Mouse (Mus musculus): Measurements from ENCODE around the gene Cntn5. TPM values are rescaled to one million over a fixed set of nuclear protein-coding genes. Genes with fewer than 3 reads are reported as not detected.

Cntn5 gene
- polyA plus RNA-seq, 1 experiment from 2014 or later: 0.42 TPM

DNA sequence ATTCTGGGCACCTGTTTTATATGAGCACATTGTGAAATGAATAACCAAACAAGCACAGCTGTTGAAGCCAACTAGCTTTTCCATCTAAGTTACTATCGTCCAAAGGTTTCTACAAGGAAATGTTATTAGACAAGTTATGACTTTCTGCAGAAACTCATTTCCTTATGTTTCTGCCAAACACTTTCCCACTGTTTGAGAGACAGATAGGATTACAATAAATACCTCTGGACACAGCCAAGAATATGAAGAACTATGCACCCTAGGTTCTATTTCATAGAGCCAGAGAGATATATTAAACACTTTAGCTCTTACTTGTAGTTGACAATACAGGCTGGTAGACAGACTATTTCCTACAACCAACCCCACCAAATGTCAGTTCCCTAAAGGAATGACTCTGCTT lies 383.5 kb downstream of the Cntn5 start:
- 83% methylated on average over 1 of the region's 1 CpGs for WGBS
- no peaks in the 10 kb centered on the region for H3K36me3 ChIP-seq (replicated peaks)
- no peaks in the 10 kb centered on the region for H3K27me3 ChIP-seq (replicated peaks; ENCODE audit: low read depth, poor library complexity, severe bottlenecking)
- H3K9me3 ChIP-seq: no peaks in the 10 kb centered on the region
- H3K27ac ChIP-seq (replicated peaks): no peak overlapping the region
- no peak for DNase-seq (ENCODE audit: low spot score)
- no peak overlapping the region for H3K4me3 ChIP-seq
- H3K4me1 ChIP-seq: no peaks in the 10 kb centered on the region

DNA sequence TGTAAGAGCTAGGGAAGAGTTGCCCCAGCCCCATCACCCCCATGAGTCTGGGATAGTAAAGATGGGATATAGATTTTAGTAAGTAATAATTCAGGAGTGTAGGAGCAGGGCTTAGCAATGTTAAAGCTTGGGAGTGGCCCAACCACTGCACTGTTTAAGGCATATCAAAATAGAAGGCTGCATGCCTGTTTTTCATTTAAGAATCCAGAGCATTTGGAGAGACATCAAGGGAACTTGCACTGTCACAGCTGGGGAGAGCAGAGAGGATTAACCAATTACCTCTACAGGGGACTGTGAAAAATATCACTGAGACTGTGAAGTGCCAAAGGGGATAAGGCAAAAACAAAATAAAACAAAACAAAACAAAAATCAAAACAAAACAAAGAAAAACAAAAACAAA lies 412.3 kb downstream of the Cntn5 start:
- no peak for DNase-seq (ENCODE audit: low spot score)
- Histone ChIP-seq H3K9me3 (no peaks in the 10 kb centered on the region), H3K27me3 (replicated peaks; ENCODE audit: low read depth, poor library complexity, severe bottlenecking) (no peaks in the 10 kb centered on the region), H3K27ac (replicated peaks) (no peak overlapping the region), H3K36me3 (replicated peaks) (no peaks in the 10 kb centered on the region), H3K4me3 (no peak overlapping the region), H3K4me1 (no peaks in the 10 kb centered on the region)

DNA sequence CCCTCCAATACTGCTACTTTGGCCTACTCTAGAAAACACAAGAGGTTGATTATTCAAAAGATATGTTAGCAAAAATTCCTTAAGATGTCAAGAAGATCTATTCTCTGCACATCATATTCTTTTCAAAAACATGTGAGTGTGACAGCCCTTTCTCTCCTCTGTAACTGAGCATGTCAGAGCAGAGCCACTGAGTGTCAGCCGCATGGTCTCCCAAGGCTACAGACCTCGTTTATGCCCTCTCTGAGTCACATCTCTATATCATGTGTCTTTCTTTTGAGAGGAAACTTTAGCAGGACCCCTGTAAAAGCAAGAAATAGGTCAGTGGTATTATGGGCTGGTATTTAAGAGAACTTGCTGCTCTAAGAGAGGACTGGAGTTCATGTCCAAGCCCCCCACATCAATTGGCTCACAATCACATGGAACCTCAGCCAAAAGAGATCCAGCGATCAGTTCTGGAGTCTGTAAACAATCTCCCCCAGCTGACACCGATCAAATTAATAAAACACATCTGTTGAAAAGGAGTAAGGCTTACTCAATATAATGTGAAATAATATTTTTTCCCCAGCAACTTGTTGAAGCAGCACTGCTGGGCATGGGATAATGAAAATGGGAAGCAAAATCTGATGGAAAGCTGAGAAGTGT lies 433.0 kb downstream of the Cntn5 start:
- no peak for DNase-seq (ENCODE audit: low spot score)
- Histone ChIP-seq H3K9me3 (no peaks in the 10 kb centered on the region), H3K27me3 (replicated peaks; ENCODE audit: low read depth, poor library complexity, severe bottlenecking) (no peaks in the 10 kb centered on the region), H3K27ac (replicated peaks) (no peak overlapping the region), H3K4me1 (no peaks in the 10 kb centered on the region), H3K4me3 (no peak overlapping the region), H3K36me3 (replicated peaks) (no peaks in the 10 kb centered on the region)
- 81% methylated on average over 4 of the region's 4 CpGs for WGBS

DNA sequence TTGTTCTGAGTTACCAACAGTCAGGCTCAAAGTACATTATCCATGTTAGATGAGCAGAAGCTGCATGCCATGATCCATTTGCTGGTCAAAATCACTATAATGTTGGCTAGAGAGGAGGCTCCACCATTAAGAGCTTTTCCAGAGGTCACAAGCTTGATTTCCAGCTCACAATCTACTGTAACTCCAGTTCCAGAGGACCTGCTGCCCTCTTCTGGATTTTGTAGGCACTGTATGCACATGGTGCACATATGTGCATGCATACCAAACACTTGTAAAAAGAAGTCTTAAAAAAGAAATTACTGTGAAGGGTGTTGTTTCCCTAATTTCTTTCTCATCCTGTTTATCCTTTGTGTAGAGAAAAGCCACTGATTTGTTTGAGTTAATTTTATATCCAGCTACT lies 439.8 kb downstream of the Cntn5 start:
- Histone ChIP-seq H3K27me3 (replicated peaks; ENCODE audit: low read depth, poor library complexity, severe bottlenecking) (no peaks in the 10 kb centered on the region), H3K4me1 (no peaks in the 10 kb centered on the region), H3K9me3 (no peaks in the 10 kb centered on the region), H3K36me3 (replicated peaks) (no peaks in the 10 kb centered on the region), H3K4me3 (no peak overlapping the region), H3K27ac (replicated peaks) (no peak overlapping the region)
- no peak for DNase-seq (ENCODE audit: low spot score)

DNA sequence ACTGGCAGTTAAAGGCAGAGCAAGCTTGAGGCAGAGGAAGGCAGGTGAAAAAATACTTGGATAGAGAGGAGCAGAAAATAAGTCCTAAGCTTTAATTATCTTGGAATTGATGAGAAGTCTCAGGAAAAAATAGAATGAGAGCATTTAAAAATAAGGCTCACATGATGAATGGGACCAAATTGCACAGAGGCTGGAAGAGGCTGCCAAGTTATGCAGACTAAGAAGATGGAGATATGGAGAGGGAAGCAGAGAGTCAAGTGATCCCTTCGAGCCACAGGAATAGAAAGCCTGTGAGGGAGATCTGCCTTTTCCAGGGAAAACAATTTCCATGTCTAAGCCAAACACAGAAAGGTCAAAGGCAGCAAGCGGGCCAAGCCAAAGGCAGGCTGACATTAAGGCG lies 446.7 kb downstream of the Cntn5 start:
- H3K9me3 ChIP-seq: no peaks in the 10 kb centered on the region
- WGBS: 53% methylated on average over 3 of the region's 3 CpGs
- no peak for DNase-seq (ENCODE audit: low spot score)

DNA sequence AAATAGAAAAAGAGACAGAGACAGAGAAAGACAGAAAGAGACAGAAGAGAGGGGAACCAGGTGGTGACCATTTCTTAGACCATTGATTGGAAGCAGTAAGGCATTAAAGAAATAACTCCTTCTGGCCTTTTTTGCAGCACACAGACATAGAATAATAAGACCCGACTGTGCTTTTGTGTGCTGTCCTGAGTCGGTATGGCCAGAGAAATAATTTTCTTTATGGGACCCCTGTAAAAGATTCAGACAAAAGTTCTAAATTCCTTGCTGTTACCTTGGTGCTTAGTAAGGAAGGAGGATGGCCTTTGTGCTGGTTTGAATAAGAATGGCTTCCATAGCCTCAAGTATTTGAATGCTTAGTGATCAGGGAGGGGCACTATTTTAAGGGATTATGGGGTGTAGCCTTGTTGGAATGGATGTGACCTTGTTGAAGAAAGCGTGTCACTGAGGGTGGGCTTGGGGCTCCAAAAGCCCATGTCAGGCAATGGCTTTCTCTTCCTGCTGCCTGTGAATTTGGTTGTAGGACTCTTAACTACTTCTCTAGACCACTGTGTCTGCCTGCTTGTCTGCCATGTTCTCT lies 455.5 kb downstream of the Cntn5 start:
- Histone ChIP-seq H3K9me3 (no peaks in the 10 kb centered on the region), H3K36me3 (replicated peaks) (no peaks in the 10 kb centered on the region), H3K4me3 (no peak overlapping the region), H3K4me1 (0 out of 2 replicates have a peak, but pooled peaks cover 3% of the 10 kb centered on the region), H3K27me3 (replicated peaks; ENCODE audit: low read depth, poor library complexity, severe bottlenecking) (no peaks in the 10 kb centered on the region), H3K27ac (replicated peaks) (no peak overlapping the region)
- 68% methylated on average over 3 of the region's 3 CpGs for WGBS
- DNase-seq (ENCODE audit: low spot score): no peak

More for the DNA sequence above, 446.7 kb downstream of the Cntn5 start:
- Histone ChIP-seq H3K27me3 (replicated peaks; ENCODE audit: low read depth, poor library complexity, severe bottlenecking) (no peaks in the 10 kb centered on the region), H3K4me3 (no peak overlapping the region), H3K4me1 (0 out of 2 replicates have a peak, but pooled peaks cover 3% of the 10 kb centered on the region), H3K36me3 (replicated peaks) (no peaks in the 10 kb centered on the region), H3K27ac (replicated peaks) (no peak overlapping the region)

DNA sequence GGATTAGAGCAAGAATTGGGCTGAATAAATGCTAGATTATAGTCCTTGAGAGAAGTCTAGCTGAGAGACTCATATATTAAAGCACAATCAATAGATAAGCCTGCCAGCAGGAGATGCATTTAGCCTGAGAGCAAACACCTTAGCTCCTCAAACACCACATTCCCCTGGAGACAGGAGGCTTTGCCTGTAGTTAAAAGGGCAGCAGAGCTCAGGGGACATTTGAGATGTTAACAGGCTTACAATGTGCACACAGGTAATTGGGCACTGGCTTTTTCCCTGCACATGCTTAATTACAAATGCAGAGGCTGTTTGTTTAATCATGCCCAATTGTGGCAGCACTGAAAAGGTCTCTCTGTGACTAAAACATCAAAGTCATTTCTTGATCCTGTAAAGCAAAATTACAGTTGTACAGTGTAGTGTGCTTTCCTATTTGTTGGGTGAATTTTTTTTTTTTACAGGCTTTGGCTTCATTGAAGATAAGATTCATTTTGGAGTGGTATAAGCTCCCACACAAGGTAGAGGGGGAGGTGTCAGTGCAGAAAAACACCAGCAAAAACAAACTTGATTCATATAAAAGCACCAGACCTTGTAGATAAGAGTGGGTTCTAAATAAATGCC lies 457.2 kb downstream of the Cntn5 start:
- DNase-seq (ENCODE audit: low spot score): no peak
- Histone ChIP-seq H3K9me3 (no peaks in the 10 kb centered on the region), H3K36me3 (replicated peaks) (no peaks in the 10 kb centered on the region), H3K27me3 (replicated peaks; ENCODE audit: low read depth, poor library complexity, severe bottlenecking) (no peaks in the 10 kb centered on the region), H3K27ac (replicated peaks) (no peak overlapping the region), H3K4me3 (no peak overlapping the region), H3K4me1 (0 out of 2 replicates have a peak, but pooled peaks cover 3% of the 10 kb centered on the region)

DNA sequence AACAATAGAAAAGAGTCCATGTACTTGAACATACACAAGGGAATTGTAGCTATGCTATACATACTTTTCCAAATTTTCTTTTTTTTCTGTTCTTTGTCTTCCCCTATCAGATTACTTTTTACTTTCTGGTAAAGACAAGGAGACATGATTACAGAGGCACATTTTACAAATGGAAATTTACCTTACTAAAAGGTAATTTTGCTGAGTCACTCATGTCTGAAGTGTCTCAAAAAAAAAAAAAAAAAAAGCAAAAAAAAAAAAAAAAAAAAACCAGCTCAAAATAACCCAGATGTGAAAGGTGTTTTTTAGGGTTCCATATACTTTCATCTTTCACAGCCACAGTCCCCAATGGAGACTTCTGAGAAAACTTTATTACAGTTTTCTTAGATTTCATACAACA lies 492.5 kb downstream of the Cntn5 start:
- Histone ChIP-seq H3K9me3 (no peaks in the 10 kb centered on the region), H3K27me3 (replicated peaks; ENCODE audit: low read depth, poor library complexity, severe bottlenecking) (no peaks in the 10 kb centered on the region), H3K4me1 (no peaks in the 10 kb centered on the region), H3K4me3 (no peak overlapping the region), H3K27ac (replicated peaks) (no peak overlapping the region), H3K36me3 (replicated peaks) (no peaks in the 10 kb centered on the region)
- DNase-seq (ENCODE audit: low spot score): no peak

DNA sequence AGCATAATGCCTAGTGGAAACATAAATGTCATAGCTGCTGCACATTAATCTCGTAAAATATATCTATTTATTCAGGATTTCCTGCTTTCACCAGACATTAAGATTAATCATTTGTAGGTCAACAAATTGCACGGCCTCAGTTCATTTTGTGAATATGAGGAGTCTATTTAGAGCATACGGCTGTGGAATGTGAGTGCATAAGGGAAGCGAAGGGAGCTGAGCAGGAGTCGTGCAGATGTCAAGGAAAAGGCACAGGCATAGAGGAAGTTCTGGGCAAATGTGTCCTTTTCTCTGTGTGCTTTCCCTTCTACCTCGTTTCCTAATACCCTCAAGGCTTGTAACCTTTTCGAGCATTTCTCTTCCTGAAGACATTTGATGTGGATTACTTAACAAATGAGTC lies 504.5 kb downstream of the Cntn5 start:
- Histone ChIP-seq H3K9me3 (no peaks in the 10 kb centered on the region), H3K4me3 (no peak overlapping the region), H3K27ac (replicated peaks) (no peak overlapping the region), H3K27me3 (replicated peaks; ENCODE audit: low read depth, poor library complexity, severe bottlenecking) (no peaks in the 10 kb centered on the region), H3K4me1 (no peaks in the 10 kb centered on the region), H3K36me3 (replicated peaks) (no peaks in the 10 kb centered on the region)
- no peak for DNase-seq (ENCODE audit: low spot score)
- WGBS: 71% methylated on average over 7 of the region's 7 CpGs

DNA sequence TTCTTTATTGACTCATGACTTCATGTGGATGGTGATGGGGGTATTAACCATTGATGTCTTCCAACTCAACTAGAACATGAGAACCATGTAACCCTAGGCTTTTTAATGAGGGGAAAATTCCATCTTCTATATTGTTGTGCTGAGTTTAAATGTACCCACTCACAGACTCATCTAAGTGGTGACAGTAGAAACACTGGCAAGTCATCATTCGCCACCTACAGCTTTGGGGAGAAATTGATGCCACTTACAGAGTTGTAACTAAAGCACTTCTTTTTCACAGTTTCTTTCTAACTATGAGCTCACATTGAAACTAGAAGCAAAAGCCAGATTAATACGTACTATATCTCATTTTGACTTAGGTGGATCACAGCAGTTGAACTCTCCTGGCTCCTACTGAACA lies 514.7 kb downstream of the Cntn5 start:
- no peak for DNase-seq (ENCODE audit: low spot score)
- Histone ChIP-seq H3K4me1 (no peaks in the 10 kb centered on the region), H3K4me3 (no peak overlapping the region), H3K27me3 (replicated peaks; ENCODE audit: low read depth, poor library complexity, severe bottlenecking) (no peaks in the 10 kb centered on the region), H3K36me3 (replicated peaks) (no peaks in the 10 kb centered on the region), H3K9me3 (no peaks in the 10 kb centered on the region), H3K27ac (replicated peaks) (no peak overlapping the region)
- 89% methylated on average over 2 of the region's 2 CpGs for WGBS

DNA sequence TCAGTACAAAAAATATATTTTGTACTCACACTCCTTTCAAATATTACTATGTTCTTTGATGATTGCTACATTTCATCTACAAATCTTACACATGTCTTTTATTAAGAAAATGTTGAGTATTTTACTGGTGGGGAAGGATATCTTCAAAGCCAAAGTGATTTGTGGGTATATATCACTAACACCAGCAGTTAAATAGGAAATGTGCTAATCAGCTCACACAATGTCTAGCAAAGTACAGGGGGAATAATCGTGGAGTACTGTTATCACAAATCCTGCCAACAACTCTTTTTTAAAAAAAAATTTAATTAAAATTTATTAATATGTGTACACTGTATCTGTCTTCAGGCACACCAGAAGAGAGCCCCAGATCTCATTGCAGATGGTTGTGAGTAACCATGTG lies 520.1 kb downstream of the Cntn5 start:
- Histone ChIP-seq H3K9me3 (no peaks in the 10 kb centered on the region), H3K36me3 (replicated peaks) (no peaks in the 10 kb centered on the region), H3K4me1 (no peaks in the 10 kb centered on the region), H3K27ac (replicated peaks) (no peak overlapping the region), H3K4me3 (no peak overlapping the region), H3K27me3 (replicated peaks; ENCODE audit: low read depth, poor library complexity, severe bottlenecking) (no peaks in the 10 kb centered on the region)
- no peak for DNase-seq (ENCODE audit: low spot score)
- WGBS: 80% methylated on average over 1 of the region's 1 CpGs

DNA sequence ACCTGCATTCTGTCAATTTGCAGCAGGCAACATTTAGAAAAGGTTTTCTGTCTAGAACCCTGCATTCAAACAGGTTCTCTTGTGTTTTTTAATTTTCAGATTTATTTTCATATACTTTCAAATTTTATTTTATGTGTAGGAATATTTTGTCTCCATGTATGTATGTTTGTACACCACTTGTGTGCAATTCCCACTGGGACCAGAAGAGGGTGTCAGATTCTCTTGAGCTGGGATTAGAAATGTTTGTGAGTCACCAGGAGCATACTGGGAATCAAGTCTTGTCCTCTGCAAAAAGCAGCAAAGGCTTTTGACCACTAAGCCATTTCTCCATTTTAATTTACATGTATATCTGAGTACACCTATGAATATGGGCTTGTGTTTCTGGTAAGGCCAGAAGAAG lies 521.4 kb downstream of the Cntn5 start:
- no peak for DNase-seq (ENCODE audit: low spot score)
- Histone ChIP-seq H3K4me3 (no peak overlapping the region), H3K4me1 (no peaks in the 10 kb centered on the region), H3K27me3 (replicated peaks; ENCODE audit: low read depth, poor library complexity, severe bottlenecking) (no peaks in the 10 kb centered on the region), H3K27ac (replicated peaks) (no peak overlapping the region), H3K36me3 (replicated peaks) (no peaks in the 10 kb centered on the region), H3K9me3 (no peaks in the 10 kb centered on the region)

DNA sequence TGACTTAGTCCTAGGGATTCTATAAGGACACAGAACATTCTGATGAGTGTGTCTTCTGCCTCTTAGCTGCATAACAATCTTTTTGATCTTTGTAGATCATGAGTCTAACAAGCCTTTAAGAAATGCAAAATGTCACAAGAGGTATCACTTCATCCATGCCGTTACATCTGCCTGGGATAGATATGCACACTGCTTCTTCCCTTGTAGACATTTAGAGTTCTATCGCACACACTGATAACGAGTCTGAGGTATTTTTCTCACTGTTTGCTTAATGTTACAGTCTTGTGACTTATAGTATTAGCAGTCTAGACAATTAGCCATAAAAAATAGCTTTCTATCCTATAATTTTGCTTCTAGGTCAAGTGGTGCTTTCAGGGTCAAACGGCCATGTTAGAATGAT lies 522.9 kb downstream of the Cntn5 start:
- H3K4me3 ChIP-seq: no peak overlapping the region
- H3K27me3 ChIP-seq (replicated peaks; ENCODE audit: low read depth, poor library complexity, severe bottlenecking): no peaks in the 10 kb centered on the region
- WGBS: 90% methylated on average over 4 of the region's 4 CpGs
- no peaks in the 10 kb centered on the region for H3K4me1 ChIP-seq
- no peaks in the 10 kb centered on the region for H3K9me3 ChIP-seq
- no peak for DNase-seq (ENCODE audit: low spot score)
- H3K27ac ChIP-seq (replicated peaks): no peak overlapping the region
- no peaks in the 10 kb centered on the region for H3K36me3 ChIP-seq (replicated peaks)

All from embryonic facial prominence, embryonic 10.5 days (tissue).